Mouse (Mus musculus) spleen, postnatal 36 days (tissue): ENCODE measurements at regions not wholly inside any gene's neighbourhood (a gene's known extent, or its start where the extent isn't known, plus 50 kb on each side); places are given as distances from the start of the nearest gene placed in this dataset.

Source experiments
- DNase-seq, 2 experiments: peaks; one replicate each; pipeline ENCODE4 v3.0.0; 2022; ENCODE audit warnings: low spot score in 2 of 2, mixed read lengths in 1 of 2

GRCm38 (mm10) chr10:99526561-99526960, 232.9 kb downstream of the Csl start:
- no peak for DNase-seq

GRCm38 (mm10) chr10:99531104-99531503, 228.4 kb downstream of the Csl start:
- no peak for DNase-seq

- no peak for DNase-seq
These were observed 227.9 kb downstream of the Csl start for GRCm38 (mm10) chr10:99531556-99531955.

- DNase-seq: no peak
These were observed 227.5 kb downstream of the Csl start for GRCm38 (mm10) chr10:99531992-99532391.

GRCm38 (mm10) chr10:99532697-99533119, 226.8 kb downstream of the Csl start:
- no peak for DNase-seq

GRCm38 (mm10) chr10:99533468-99533867, 226.0 kb downstream of the Csl start:
- DNase-seq: no peak

- no peak for DNase-seq
These were observed 225.2 kb downstream of the Csl start for GRCm38 (mm10) chr10:99534237-99534636.

- no peak for DNase-seq
These were observed 220.8 kb downstream of the Csl start for GRCm38 (mm10) chr10:99538639-99539038.

GRCm38 (mm10) chr10:99552373-99552772, 207.1 kb downstream of the Csl start:
- DNase-seq: no peak

- DNase-seq: no peak
These were observed 206.5 kb downstream of the Csl start for GRCm38 (mm10) chr10:99552836-99553540.

GRCm38 (mm10) chr10:99555021-99555420, 204.4 kb downstream of the Csl start:
- no peak for DNase-seq

GRCm38 (mm10) chr10:99555658-99556352, 203.7 kb downstream of the Csl start:
- DNase-seq: no peak

- no peak for DNase-seq
These were observed 203.0 kb downstream of the Csl start for GRCm38 (mm10) chr10:99556353-99557036.

GRCm38 (mm10) chr10:99558656-99559055, 200.8 kb downstream of the Csl start:
- no peak for DNase-seq

- DNase-seq: no peak
These were observed 198.2 kb downstream of the Csl start for GRCm38 (mm10) chr10:99561166-99561818.

- DNase-seq: no peak
These were observed 194.9 kb downstream of the Csl start for GRCm38 (mm10) chr10:99564605-99565004.

GRCm38 (mm10) chr10:99568424-99568823, 191.0 kb downstream of the Csl start:
- no peak for DNase-seq

GRCm38 (mm10) chr10:99570190-99570589, 189.3 kb downstream of the Csl start:
- DNase-seq: no peak

GRCm38 (mm10) chr10:99573997-99574396, 185.5 kb downstream of the Csl start:
- DNase-seq: no peak

GRCm38 (mm10) chr10:99575294-99575693, 184.2 kb downstream of the Csl start:
- no peak for DNase-seq

- no peak for DNase-seq
These were observed 183.2 kb downstream of the Csl start for GRCm38 (mm10) chr10:99576301-99576700.

- peak; percentile 46 to 59 for DNase-seq
These were observed 182.3 kb downstream of the Csl start for GRCm38 (mm10) chr10:99577041-99577681.
